Mouse (Mus musculus): ENCODE measurements around the gene Usp12. TPM values are rescaled to one million over a fixed set of nuclear protein-coding genes. Genes with fewer than 3 reads are reported as not detected.

Gene Usp12
- polyA plus RNA-seq, 1 experiment from 2014 or later = 10.4 TPM

DNA sequence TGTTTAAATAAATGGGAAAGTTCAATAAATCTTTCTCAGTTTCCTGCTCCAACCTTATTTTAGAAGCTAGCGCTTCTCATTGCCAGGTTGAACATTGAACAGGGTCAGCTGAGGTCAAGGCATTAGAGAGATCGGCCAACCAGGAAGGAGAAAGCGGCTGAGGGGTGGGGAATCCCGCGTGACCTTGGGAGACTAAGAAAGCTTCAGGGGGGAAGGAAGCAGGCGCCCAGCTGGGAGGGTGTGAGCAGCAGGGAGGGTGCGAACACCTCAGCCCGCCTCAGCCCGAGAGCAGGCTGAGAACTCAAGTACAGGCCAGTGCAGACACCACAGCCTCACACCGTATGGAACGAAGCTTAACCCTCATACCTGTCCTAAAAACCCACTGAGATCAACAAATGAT lies 22.8 kb downstream of the Usp12 start:
- Histone ChIP-seq H3K27me3 (ENCODE audit: control insufficient read depth, insufficient read depth, low read length) (no peaks in the 10 kb centered on the region), H3K4me3 (ENCODE audit: low read depth, low read length) (no peak overlapping the region), H3K36me3 (ENCODE audit: control insufficient read depth, insufficient read depth, low read length) (no peaks in the 10 kb centered on the region), H3K9me3 (ENCODE audit: control insufficient read depth, low read length) (no peaks in the 10 kb centered on the region), H3K4me2 (replicated peaks; ENCODE audit: low read depth) (no peak overlapping the region), H3K9ac (ENCODE audit: low read length) (no peak overlapping the region), H3K27ac (replicated peaks) (peak overlapping the region; percentile 24; the same call in 1 of the 2 replicates), H3K4me1 (replicated peaks; ENCODE audit: control insufficient read depth, insufficient read depth) (no peaks in the 10 kb centered on the region)
- peak; percentile 62 for ATAC-seq (ENCODE audit: low FRiP score, low TSS enrichment)
- WGBS = 17% methylated on average over 11 of the region's 11 CpGs
- DNase-seq (ENCODE audit: low spot score) = peak; percentile 70
- TF ChIP-seq EP300 (optimal IDR thresholded peaks at IDR 0.05) = no peak
- TF ChIP-seq CTCF (IDR thresholded peaks at IDR 0.05; ENCODE audit: low read depth) = no peak

DNA sequence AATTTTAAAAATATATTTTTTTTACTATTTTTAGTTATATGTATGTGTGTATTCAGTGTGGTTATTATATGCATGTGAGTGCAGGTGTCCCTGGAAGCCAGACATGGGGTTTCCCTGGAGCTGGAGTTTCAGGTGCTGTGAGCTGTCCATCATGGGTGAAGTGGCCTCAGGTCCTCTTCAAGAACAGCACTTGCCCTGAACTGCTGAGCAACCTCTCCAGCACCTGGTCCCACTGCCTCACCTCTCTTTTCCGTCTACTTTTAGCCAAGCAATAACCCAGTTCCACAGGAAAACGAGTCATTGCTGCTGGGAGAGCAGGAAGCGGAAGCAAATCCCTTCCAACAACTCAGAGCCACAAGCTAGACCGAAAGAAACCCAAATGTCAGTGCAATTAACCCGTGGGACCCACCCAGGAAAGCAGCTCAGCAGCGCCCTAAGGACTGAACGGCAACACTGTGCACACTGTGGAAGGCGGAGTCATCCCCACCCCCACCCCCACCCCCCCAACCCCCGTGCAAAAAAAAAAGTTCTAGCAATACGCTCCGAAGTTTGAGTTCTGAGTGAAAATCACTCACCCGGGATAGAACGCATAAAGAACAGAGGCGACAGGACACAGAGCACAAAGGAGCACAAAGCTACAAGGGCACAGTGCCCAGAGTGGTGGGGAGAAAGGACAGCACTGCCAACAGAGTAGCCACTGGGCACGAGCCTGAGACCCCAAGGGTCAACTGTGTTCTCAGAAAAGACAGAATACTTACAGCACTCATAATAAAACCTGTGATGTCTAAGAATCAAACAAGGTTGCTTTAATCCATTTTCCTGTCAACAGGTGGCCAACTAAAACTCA lies 24.6 kb downstream of the Usp12 start:
- Histone ChIP-seq H3K4me1 (replicated peaks; ENCODE audit: control insufficient read depth, insufficient read depth) (no peaks in the 10 kb centered on the region), H3K36me3 (ENCODE audit: control insufficient read depth, insufficient read depth, low read length) (no peaks in the 10 kb centered on the region), H3K9ac (ENCODE audit: low read length) (no peak overlapping the region), H3K4me2 (replicated peaks; ENCODE audit: low read depth) (no peak overlapping the region), H3K9me3 (ENCODE audit: control insufficient read depth, low read length) (no peaks in the 10 kb centered on the region), H3K27me3 (ENCODE audit: control insufficient read depth, insufficient read depth, low read length) (no peaks in the 10 kb centered on the region), H3K27ac (replicated peaks) (0 out of 2 replicates have a peak overlapping the region, but pooled peaks have one; percentile 18), H3K4me3 (ENCODE audit: low read depth, low read length) (no peak overlapping the region)
- WGBS = 55% methylated on average over 15 of the region's 15 CpGs
- ATAC-seq (ENCODE audit: low FRiP score, low TSS enrichment) (no peak), DNase-seq (ENCODE audit: low spot score) (no peak)
- TF ChIP-seq EP300 (optimal IDR thresholded peaks at IDR 0.05) (no peak), CTCF (IDR thresholded peaks at IDR 0.05; ENCODE audit: low read depth) (no peak)

DNA sequence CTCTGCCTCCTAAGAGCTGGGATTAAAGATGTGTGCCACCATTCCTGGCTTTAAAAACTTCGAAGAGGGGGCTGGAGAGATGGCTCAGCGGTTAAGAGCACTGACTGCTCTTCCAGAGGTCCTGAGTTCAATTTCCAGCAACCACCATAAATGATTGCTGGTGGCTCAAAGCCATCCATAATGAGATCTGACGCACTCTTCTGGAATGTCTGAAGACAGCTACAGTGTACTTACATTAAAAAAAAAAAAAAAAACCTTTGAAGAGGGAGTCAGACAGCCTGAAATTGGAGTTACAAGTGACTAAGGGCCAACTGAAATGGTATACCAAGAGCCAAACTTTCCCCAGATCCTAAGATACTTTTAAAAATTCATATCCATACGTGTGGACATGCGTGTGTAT lies 29.0 kb downstream of the Usp12 start:
- WGBS = 92% methylated on average over 5 of the region's 5 CpGs
- H3K27me3 ChIP-seq (ENCODE audit: control insufficient read depth, insufficient read depth, low read length) = no peaks in the 10 kb centered on the region
- no peak for TF ChIP-seq EP300 (optimal IDR thresholded peaks at IDR 0.05)
- TF ChIP-seq CTCF (IDR thresholded peaks at IDR 0.05; ENCODE audit: low read depth) = no peak

DNA sequence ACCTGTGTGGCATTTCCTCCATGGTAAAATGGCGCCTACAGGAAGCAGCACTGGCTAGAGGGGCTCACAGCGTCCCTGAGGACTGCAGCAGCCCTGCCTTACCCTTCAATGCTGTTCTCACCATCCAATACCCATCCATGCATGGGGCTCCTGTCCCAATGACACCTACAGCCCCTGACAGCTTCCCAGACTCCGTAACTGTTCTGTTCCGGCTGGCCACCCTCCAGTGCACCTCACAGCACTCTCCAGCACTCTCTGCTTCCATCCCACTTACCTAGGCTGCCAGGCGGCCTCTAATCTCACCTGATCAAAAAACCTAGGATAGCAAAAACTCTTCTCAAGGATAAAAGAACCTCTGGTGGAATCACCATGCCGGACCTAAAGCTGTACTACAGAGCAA lies 35.6 kb downstream of the Usp12 start:
- Histone ChIP-seq H3K9ac (ENCODE audit: low read length) (no peak overlapping the region), H3K4me1 (replicated peaks; ENCODE audit: control insufficient read depth, insufficient read depth) (no peaks in the 10 kb centered on the region; the same call in 1 of the 2 replicates), H3K27me3 (ENCODE audit: control insufficient read depth, insufficient read depth, low read length) (no peaks in the 10 kb centered on the region), H3K4me3 (ENCODE audit: low read depth, low read length) (no peak overlapping the region), H3K4me2 (replicated peaks; ENCODE audit: low read depth) (no peak overlapping the region), H3K9me3 (ENCODE audit: control insufficient read depth, low read length) (no peaks in the 10 kb centered on the region), H3K27ac (replicated peaks) (0 out of 2 replicates have a peak overlapping the region, but pooled peaks have one; percentile 18), H3K36me3 (ENCODE audit: control insufficient read depth, insufficient read depth, low read length) (peaks cover 4% of the 10 kb centered on the region)
- no peak for TF ChIP-seq EP300 (optimal IDR thresholded peaks at IDR 0.05)
- no peak for TF ChIP-seq CTCF (IDR thresholded peaks at IDR 0.05; ENCODE audit: low read depth)
- DNase-seq (ENCODE audit: low spot score) (no peak), ATAC-seq (ENCODE audit: low FRiP score, low TSS enrichment) (no peak; the same call in 1 of the 2 replicates)
- 91% methylated on average over 6 of the region's 6 CpGs for WGBS

More for the DNA sequence above, 29.0 kb downstream of the Usp12 start:
- Histone ChIP-seq H3K27ac (replicated peaks) (no peak overlapping the region), H3K4me1 (replicated peaks; ENCODE audit: control insufficient read depth, insufficient read depth) (no peaks in the 10 kb centered on the region), H3K4me2 (replicated peaks; ENCODE audit: low read depth) (no peak overlapping the region), H3K36me3 (ENCODE audit: control insufficient read depth, insufficient read depth, low read length) (peaks cover 4% of the 10 kb centered on the region; the same call in 1 of the 2 replicates), H3K9ac (ENCODE audit: low read length) (no peak overlapping the region), H3K4me3 (ENCODE audit: low read depth, low read length) (no peak overlapping the region), H3K9me3 (ENCODE audit: control insufficient read depth, low read length) (no peaks in the 10 kb centered on the region)
- DNase-seq (ENCODE audit: low spot score) (no peak), ATAC-seq (ENCODE audit: low FRiP score, low TSS enrichment) (no peak)

DNA sequence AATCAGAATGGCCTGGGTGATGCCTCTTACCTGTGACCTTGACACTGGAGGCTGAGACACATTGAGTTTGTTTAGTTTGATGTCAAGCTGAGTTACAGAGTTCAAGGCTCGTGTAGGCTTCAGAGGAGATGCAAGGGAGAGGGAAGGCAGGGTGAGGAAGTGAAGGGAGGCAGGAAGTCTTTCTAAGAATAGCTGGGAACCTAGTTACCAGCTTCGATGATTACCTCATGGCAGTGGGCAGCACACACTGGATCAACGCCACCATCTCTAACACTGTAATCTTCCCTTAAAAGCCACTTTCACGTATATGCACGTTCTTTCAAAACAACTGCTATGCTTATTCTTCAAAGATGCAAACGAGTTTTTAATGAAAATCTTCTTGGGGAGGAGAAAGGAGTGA lies 36.9 kb downstream of the Usp12 start:
- no peak for ATAC-seq (ENCODE audit: low FRiP score, low TSS enrichment)
- H3K27ac ChIP-seq (replicated peaks) = no peak overlapping the region
- WGBS = 35% methylated on average over 6 of the region's 6 CpGs

DNA sequence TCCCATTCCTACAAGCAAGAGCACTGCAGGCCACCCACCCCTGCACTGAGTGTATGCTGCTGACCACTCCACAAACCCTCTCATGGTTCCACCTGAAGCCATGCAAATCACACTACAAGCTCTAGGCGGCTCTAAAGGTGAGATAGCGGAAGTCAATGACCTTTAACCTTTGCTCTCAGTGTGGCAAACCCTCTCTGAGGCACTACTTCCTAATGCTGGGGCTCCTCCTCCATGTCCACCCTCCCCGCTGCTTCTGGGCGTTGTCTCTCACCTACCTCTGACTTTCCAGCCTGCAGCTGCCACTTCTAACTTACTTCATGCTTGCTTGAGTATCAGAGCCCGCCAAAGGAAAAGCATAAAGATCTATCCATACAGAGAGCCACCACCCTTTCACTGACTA lies 37.5 kb downstream of the Usp12 start:
- H3K36me3 ChIP-seq (ENCODE audit: control insufficient read depth, insufficient read depth, low read length) = peaks cover 7% of the 10 kb centered on the region
- no peaks in the 10 kb centered on the region for H3K27me3 ChIP-seq (ENCODE audit: control insufficient read depth, insufficient read depth, low read length)
- no peak overlapping the region for H3K27ac ChIP-seq (replicated peaks)
- 73% methylated on average over 4 of the region's 5 CpGs for WGBS
- H3K9me3 ChIP-seq (ENCODE audit: control insufficient read depth, low read length) = no peaks in the 10 kb centered on the region
- peak; percentile 68 for ATAC-seq (ENCODE audit: low FRiP score, low TSS enrichment)
- no peak overlapping the region for H3K4me2 ChIP-seq (replicated peaks; ENCODE audit: low read depth)
- peak; percentile 61 for DNase-seq (ENCODE audit: low spot score)
- no peak overlapping the region; the same call in 1 of the 2 replicates for H3K9ac ChIP-seq (ENCODE audit: low read length)
- TF ChIP-seq EP300 (optimal IDR thresholded peaks at IDR 0.05) (no peak), CTCF (IDR thresholded peaks at IDR 0.05; ENCODE audit: low read depth) (no peak)
- no peak overlapping the region for H3K4me3 ChIP-seq (ENCODE audit: low read depth, low read length)
- no peaks in the 10 kb centered on the region; the same call in 1 of the 2 replicates for H3K4me1 ChIP-seq (replicated peaks; ENCODE audit: control insufficient read depth, insufficient read depth)

More for the DNA sequence above, 36.9 kb downstream of the Usp12 start:
- TF ChIP-seq CTCF (IDR thresholded peaks at IDR 0.05; ENCODE audit: low read depth) (no peak), EP300 (optimal IDR thresholded peaks at IDR 0.05) (no peak)
- H3K4me1 ChIP-seq (replicated peaks; ENCODE audit: control insufficient read depth, insufficient read depth) = no peaks in the 10 kb centered on the region; the same call in 1 of the 2 replicates
- H3K4me2 ChIP-seq (replicated peaks; ENCODE audit: low read depth) = no peak overlapping the region
- no peak overlapping the region; the same call in 1 of the 2 replicates for H3K9ac ChIP-seq (ENCODE audit: low read length)
- peaks cover 8% of the 10 kb centered on the region for H3K36me3 ChIP-seq (ENCODE audit: control insufficient read depth, insufficient read depth, low read length)
- H3K4me3 ChIP-seq (ENCODE audit: low read depth, low read length) = no peak overlapping the region
- DNase-seq (ENCODE audit: low spot score) = no peak
- H3K27me3 ChIP-seq (ENCODE audit: control insufficient read depth, insufficient read depth, low read length) = no peaks in the 10 kb centered on the region
- no peaks in the 10 kb centered on the region for H3K9me3 ChIP-seq (ENCODE audit: control insufficient read depth, low read length)

Data from stomach, postnatal 0 days (tissue).